Mouse (Mus musculus): Measurements from ENCODE around the gene Ano9. TPM values are rescaled to one million over a fixed set of nuclear protein-coding genes. Genes with fewer than 3 reads are reported as not detected.

Gene Ano9
- total and polyA plus RNA-seq, 3 experiments = 0.23 to 1.7 TPM; not detected in 1

DNA sequence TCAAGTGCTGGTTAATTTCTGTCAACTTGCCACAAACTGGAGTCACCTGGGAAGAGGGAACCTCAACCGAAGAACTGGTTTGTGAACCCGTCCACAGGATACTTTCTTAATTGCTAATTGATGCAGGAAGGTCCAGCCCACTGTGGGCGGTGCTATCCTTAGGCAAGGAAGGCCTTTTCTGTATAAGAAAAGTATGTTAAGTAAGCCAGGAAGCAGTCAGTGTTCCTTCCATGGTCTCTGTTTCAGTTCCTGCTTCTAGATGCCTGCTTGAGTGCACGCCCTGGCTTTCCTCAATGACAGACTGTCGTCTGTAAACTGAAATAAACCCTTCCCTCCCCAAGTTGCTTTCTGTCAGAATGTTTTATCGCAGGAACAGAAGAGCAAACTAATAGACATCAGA is 60.6 kb downstream of the Ano9 start:
- ATAC-seq (ENCODE audit: extremely low read depth, insufficient number of reproducible peaks, low FRiP score, poor library complexity, severe bottlenecking) (no peak), DNase-seq (ENCODE audit: low spot score) (no peak)
- no peaks in the 10 kb centered on the region for H3K9me3 ChIP-seq (replicated peaks)
- no peaks in the 10 kb centered on the region for H3K36me3 ChIP-seq (replicated peaks)
- H3K27me3 ChIP-seq (ENCODE audit: insufficient read depth, low read length) = peaks cover 34% of the 10 kb centered on the region
- no peak overlapping the region for H3K4me3 ChIP-seq (ENCODE audit: low read depth, low read length)
- H3K4me1 ChIP-seq (ENCODE audit: insufficient read depth, low read depth, low read length) = no peaks in the 10 kb centered on the region
- TF ChIP-seq TAL1 (conservative IDR thresholded peaks at IDR 0.05; ENCODE audit: low read depth, low read length) (no peak), POLR2AphosphoS5 (IDR thresholded peaks at IDR 0.05; ENCODE audit: insufficient replicate concordance, low read depth, low read length) (no peak), GATA2 (IDR thresholded peaks at IDR 0.05; ENCODE audit: borderline replicate concordance, low read depth, low read length) (no peak), GATA1 (IDR thresholded peaks at IDR 0.05; ENCODE audit: borderline replicate concordance, low read length) (no peak), CTCF (IDR thresholded peaks at IDR 0.05; ENCODE audit: low read depth, low read length) (no peak)

DNA sequence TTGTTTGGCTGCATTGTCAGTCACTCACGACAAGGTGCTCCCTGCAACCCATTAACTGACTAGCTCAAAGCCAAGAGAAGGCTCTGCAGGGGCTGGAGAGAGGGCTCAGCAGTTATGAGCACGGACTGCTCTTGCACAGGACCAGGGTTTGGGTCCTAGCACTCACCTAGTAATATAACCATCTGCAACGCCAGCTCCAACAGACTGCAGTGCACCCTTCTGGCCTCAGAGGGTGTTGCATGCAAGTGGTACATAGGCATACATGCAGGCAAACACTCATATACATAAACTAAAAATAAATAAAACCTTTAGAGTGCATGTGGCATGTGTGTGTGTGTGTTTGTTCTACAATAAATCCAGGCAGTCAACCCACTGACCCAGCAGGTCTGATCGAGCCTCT is 61.8 kb downstream of the Ano9 start:
- Histone ChIP-seq H3K27me3 (ENCODE audit: insufficient read depth, low read length) (peaks cover 31% of the 10 kb centered on the region), H3K9me3 (replicated peaks) (no peaks in the 10 kb centered on the region), H3K4me3 (ENCODE audit: low read depth, low read length) (no peak overlapping the region), H3K36me3 (replicated peaks) (no peaks in the 10 kb centered on the region), H3K4me1 (ENCODE audit: insufficient read depth, low read depth, low read length) (no peaks in the 10 kb centered on the region)
- ATAC-seq (ENCODE audit: extremely low read depth, insufficient number of reproducible peaks, low FRiP score, poor library complexity, severe bottlenecking) (no peak), DNase-seq (ENCODE audit: low spot score) (no peak)
- no peak for TF ChIP-seq TAL1 (conservative IDR thresholded peaks at IDR 0.05; ENCODE audit: low read depth, low read length)
- TF ChIP-seq CTCF (IDR thresholded peaks at IDR 0.05; ENCODE audit: low read depth, low read length) = no peak
- no peak for TF ChIP-seq GATA1 (IDR thresholded peaks at IDR 0.05; ENCODE audit: borderline replicate concordance, low read length)
- no peak for TF ChIP-seq POLR2AphosphoS5 (IDR thresholded peaks at IDR 0.05; ENCODE audit: insufficient replicate concordance, low read depth, low read length)
- TF ChIP-seq GATA2 (IDR thresholded peaks at IDR 0.05; ENCODE audit: borderline replicate concordance, low read depth, low read length) = no peak

GRCm38 (mm10) chr7:141052421-141052820 is 65.2 kb downstream of the Ano9 start:
- H3K4me1 ChIP-seq (ENCODE audit: insufficient read depth, low read depth, low read length) = peaks cover 18% of the 10 kb centered on the region
- H3K4me3 ChIP-seq (ENCODE audit: low read depth, low read length) = no peak overlapping the region
- no peaks in the 10 kb centered on the region for H3K36me3 ChIP-seq (replicated peaks)
- H3K9me3 ChIP-seq (replicated peaks) = no peaks in the 10 kb centered on the region
- ATAC-seq (ENCODE audit: extremely low read depth, insufficient number of reproducible peaks, low FRiP score, poor library complexity, severe bottlenecking) (no peak), DNase-seq (ENCODE audit: low spot score) (no peak)
- TF ChIP-seq GATA2 (IDR thresholded peaks at IDR 0.05; ENCODE audit: borderline replicate concordance, low read depth, low read length) (no peak), POLR2AphosphoS5 (IDR thresholded peaks at IDR 0.05; ENCODE audit: insufficient replicate concordance, low read depth, low read length) (no peak)
- H3K27me3 ChIP-seq (ENCODE audit: insufficient read depth, low read length) = peaks cover 13% of the 10 kb centered on the region; the same call in 1 of the 2 replicates

DNA sequence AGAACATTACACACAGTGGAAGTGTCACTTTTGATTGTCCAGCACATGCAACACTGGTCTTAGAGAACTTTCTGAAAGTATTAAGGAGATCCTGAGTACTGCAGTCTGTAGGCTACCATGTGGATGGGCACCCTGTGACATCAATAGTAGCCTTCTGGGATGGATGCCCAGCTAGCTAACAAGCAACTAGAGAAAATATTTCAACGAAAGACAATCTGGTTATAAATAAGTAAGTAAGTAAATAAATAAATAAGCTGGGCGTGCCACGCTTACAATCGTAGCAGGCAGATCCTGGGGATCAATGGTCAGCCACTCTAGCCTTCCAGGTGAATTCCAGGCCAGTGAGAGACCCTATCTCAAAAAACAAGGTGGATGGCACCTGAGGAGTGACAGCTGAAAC is 65.6 kb downstream of the Ano9 start:
- TF ChIP-seq GATA2 (IDR thresholded peaks at IDR 0.05; ENCODE audit: borderline replicate concordance, low read depth, low read length) (no peak), POLR2AphosphoS5 (IDR thresholded peaks at IDR 0.05; ENCODE audit: insufficient replicate concordance, low read depth, low read length) (no peak), GATA1 (IDR thresholded peaks at IDR 0.05; ENCODE audit: borderline replicate concordance, low read length) (no peak)
- Histone ChIP-seq H3K27me3 (ENCODE audit: insufficient read depth, low read length) (peaks cover 13% of the 10 kb centered on the region; the same call in 1 of the 2 replicates), H3K9me3 (replicated peaks) (no peaks in the 10 kb centered on the region), H3K4me1 (ENCODE audit: insufficient read depth, low read depth, low read length) (peaks cover 22% of the 10 kb centered on the region), H3K36me3 (replicated peaks) (no peaks in the 10 kb centered on the region), H3K4me3 (ENCODE audit: low read depth, low read length) (no peak overlapping the region)
- DNase-seq (ENCODE audit: low spot score) (no peak), ATAC-seq (ENCODE audit: extremely low read depth, insufficient number of reproducible peaks, low FRiP score, poor library complexity, severe bottlenecking) (no peak)

Other genes starting within 250 kb of the Ano9 start
Only the 20 nearest of the 29 such genes appear.
- gene Ifitm5, start 167.5 kb downstream of the Ano9 start, total RNA-seq (2014; fragmentation: Nextera tagmentation) = 1.6 TPM in 1 of 2 replicates, not detected in the other
- 0.35 and 1.2 TPM in 2 replicates for gene Ifitm5, start 167.5 kb downstream of the Ano9 start, total RNA-seq (2017)
- gene Ifitm5, start 167.5 kb downstream of the Ano9 start, polyA plus RNA-seq (2012) = 0.16 and 0.32 TPM in 2 replicates
- gene Gm45717, start 161.9 kb downstream of the Ano9 start, total RNA-seq (2014; fragmentation: Nextera tagmentation) = not detected in 2 replicates
- gene Gm45717, start 161.9 kb downstream of the Ano9 start, total RNA-seq (2017) = not detected in 2 replicates
- gene Gm45717, start 161.9 kb downstream of the Ano9 start, polyA plus RNA-seq (2012) = not detected in 2 replicates
- 239 and 256 TPM in 2 replicates for gene Ifitm2, start 161.8 kb downstream of the Ano9 start, total RNA-seq (2014; fragmentation: Nextera tagmentation)
- gene Ifitm2, start 161.8 kb downstream of the Ano9 start, total RNA-seq (2017) = 205 and 220 TPM in 2 replicates
- gene Ifitm2, start 161.8 kb downstream of the Ano9 start, polyA plus RNA-seq (2012) = 129 and 161 TPM in 2 replicates
- 2.9 and 5.5 TPM in 2 replicates for gene Ifitm1, start 150.6 kb downstream of the Ano9 start, total RNA-seq (2014; fragmentation: Nextera tagmentation)
- 1.5 and 2.1 TPM in 2 replicates for gene Ifitm1, start 150.6 kb downstream of the Ano9 start, total RNA-seq (2017)
- not detected in 2 replicates for gene Ifitm1, start 150.6 kb downstream of the Ano9 start, polyA plus RNA-seq (2012)
- gene Ifitm3, start 107.0 kb downstream of the Ano9 start, total RNA-seq (2014; fragmentation: Nextera tagmentation) = not detected in 2 replicates
- not detected in 2 replicates for gene Ifitm3, start 107.0 kb downstream of the Ano9 start, total RNA-seq (2017)
- gene Ifitm3, start 107.0 kb downstream of the Ano9 start, polyA plus RNA-seq (2012) = not detected in 2 replicates
- gene Ifitm6, start 99.9 kb downstream of the Ano9 start, total RNA-seq (2014; fragmentation: Nextera tagmentation) = not detected in 2 replicates
- gene Ifitm6, start 99.9 kb downstream of the Ano9 start, total RNA-seq (2017) = not detected in 2 replicates
- not detected in 2 replicates for gene Ifitm6, start 99.9 kb downstream of the Ano9 start, polyA plus RNA-seq (2012)
- not detected in 2 replicates for gene Gm17387, start 88.7 kb downstream of the Ano9 start, total RNA-seq (2014; fragmentation: Nextera tagmentation)
- not detected in 2 replicates for gene Gm17387, start 88.7 kb downstream of the Ano9 start, total RNA-seq (2017)
- not detected in 2 replicates for gene Gm17387, start 88.7 kb downstream of the Ano9 start, polyA plus RNA-seq (2012)
- gene B4galnt4, start 56.7 kb downstream of the Ano9 start, total RNA-seq (2014; fragmentation: Nextera tagmentation) = not detected in 2 replicates
- gene B4galnt4, start 56.7 kb downstream of the Ano9 start, total RNA-seq (2017) = 0.06 TPM in 1 of 2 replicates, not detected in the other
- gene B4galnt4, start 56.7 kb downstream of the Ano9 start, polyA plus RNA-seq (2012) = not detected in 2 replicates
- gene Pkp3, start 39.6 kb downstream of the Ano9 start, total RNA-seq (2014; fragmentation: Nextera tagmentation) = not detected in 2 replicates
- not detected in 2 replicates for gene Pkp3, start 39.6 kb downstream of the Ano9 start, total RNA-seq (2017)
- gene Pkp3, start 39.6 kb downstream of the Ano9 start, polyA plus RNA-seq (2012) = not detected in 2 replicates
- 2.9 and 6.7 TPM in 2 replicates for gene Sigirr, start 17.2 kb downstream of the Ano9 start, total RNA-seq (2014; fragmentation: Nextera tagmentation)
- 6.1 and 8.6 TPM in 2 replicates for gene Sigirr, start 17.2 kb downstream of the Ano9 start, total RNA-seq (2017)
- gene Sigirr, start 17.2 kb downstream of the Ano9 start, polyA plus RNA-seq (2012) = 6.2 and 6.9 TPM in 2 replicates
- 10.2 and 43.3 TPM in 2 replicates for gene Ptdss2, start 4.6 kb upstream of the Ano9 start, total RNA-seq (2014; fragmentation: Nextera tagmentation)
- gene Ptdss2, start 4.6 kb upstream of the Ano9 start, total RNA-seq (2017) = 3.9 and 4.5 TPM in 2 replicates
- 29.4 and 45.3 TPM in 2 replicates for gene Ptdss2, start 4.6 kb upstream of the Ano9 start, polyA plus RNA-seq (2012)
- gene Rnh1, start 55.1 kb upstream of the Ano9 start, total RNA-seq (2014; fragmentation: Nextera tagmentation) = 14.7 and 16.3 TPM in 2 replicates
- 40.6 and 51.8 TPM in 2 replicates for gene Rnh1, start 55.1 kb upstream of the Ano9 start, total RNA-seq (2017)
- 3.0 and 12.6 TPM in 2 replicates for gene Rnh1, start 55.1 kb upstream of the Ano9 start, polyA plus RNA-seq (2012)
- gene Hras, start 76.2 kb upstream of the Ano9 start, total RNA-seq (2014; fragmentation: Nextera tagmentation) = 30.3 and 32.7 TPM in 2 replicates
- gene Hras, start 76.2 kb upstream of the Ano9 start, total RNA-seq (2017) = 29.3 and 31.5 TPM in 2 replicates
- gene Hras, start 76.2 kb upstream of the Ano9 start, polyA plus RNA-seq (2012) = 31.1 and 38.9 TPM in 2 replicates
- gene Lrrc56, start 76.4 kb upstream of the Ano9 start, total RNA-seq (2014; fragmentation: Nextera tagmentation) = 2.3 and 2.8 TPM in 2 replicates
- gene Lrrc56, start 76.4 kb upstream of the Ano9 start, total RNA-seq (2017) = 1.3 and 2.7 TPM in 2 replicates
- gene Lrrc56, start 76.4 kb upstream of the Ano9 start, polyA plus RNA-seq (2012) = 3.3 and 4.0 TPM in 2 replicates
- gene Lmntd2, start 96.3 kb upstream of the Ano9 start, total RNA-seq (2014; fragmentation: Nextera tagmentation) = 1.6 and 2.2 TPM in 2 replicates
- 0.52 and 0.93 TPM in 2 replicates for gene Lmntd2, start 96.3 kb upstream of the Ano9 start, total RNA-seq (2017)
- 0.42 and 0.49 TPM in 2 replicates for gene Lmntd2, start 96.3 kb upstream of the Ano9 start, polyA plus RNA-seq (2012)
- gene Rassf7, start 98.1 kb upstream of the Ano9 start, total RNA-seq (2014; fragmentation: Nextera tagmentation) = 15.6 and 51.8 TPM in 2 replicates
- 4.9 and 8.9 TPM in 2 replicates for gene Rassf7, start 98.1 kb upstream of the Ano9 start, total RNA-seq (2017)
- gene Rassf7, start 98.1 kb upstream of the Ano9 start, polyA plus RNA-seq (2012) = 14.1 and 16.8 TPM in 2 replicates
- 73.1 and 77.4 TPM in 2 replicates for gene Phrf1, start 111.0 kb upstream of the Ano9 start, total RNA-seq (2014; fragmentation: Nextera tagmentation)
- gene Phrf1, start 111.0 kb upstream of the Ano9 start, total RNA-seq (2017) = 45.1 and 61.4 TPM in 2 replicates
- gene Phrf1, start 111.0 kb upstream of the Ano9 start, polyA plus RNA-seq (2012) = 159 and 173 TPM in 2 replicates
- gene Irf7, start 148.7 kb upstream of the Ano9 start, total RNA-seq (2014; fragmentation: Nextera tagmentation) = 1.6 and 2.5 TPM in 2 replicates
- 6.2 and 6.8 TPM in 2 replicates for gene Irf7, start 148.7 kb upstream of the Ano9 start, total RNA-seq (2017)
- gene Irf7, start 148.7 kb upstream of the Ano9 start, polyA plus RNA-seq (2012) = 12.9 and 17.6 TPM in 2 replicates
- gene Cdhr5, start 159.0 kb upstream of the Ano9 start, total RNA-seq (2014; fragmentation: Nextera tagmentation) = not detected in 2 replicates
- gene Cdhr5, start 159.0 kb upstream of the Ano9 start, total RNA-seq (2017) = 0.05 TPM in 1 of 2 replicates, not detected in the other
- not detected in 2 replicates for gene Cdhr5, start 159.0 kb upstream of the Ano9 start, polyA plus RNA-seq (2012)
- not detected in 2 replicates for gene Sct, start 161.3 kb upstream of the Ano9 start, total RNA-seq (2014; fragmentation: Nextera tagmentation)
- not detected in 2 replicates for gene Sct, start 161.3 kb upstream of the Ano9 start, total RNA-seq (2017)
- gene Sct, start 161.3 kb upstream of the Ano9 start, polyA plus RNA-seq (2012) = not detected in 2 replicates

Data from G1E (cell line).